17 mouse cellular contexts compared by ENCODE assay signal in genomic region chr9:75676226-75676625, GRCm38 (mm10). TPM values are rescaled to one million over a fixed set of nuclear protein-coding genes. Genes with fewer than 3 reads are reported as not detected.
DNase-seq lines count a peak whose midpoint lies in the region; ATAC-seq and TF ChIP-seq lines count a peak whose summit lies in the region.
"Had no signal": no experiment of that assay in that cellular context is flagged by ENCODE, and none has a peak within 500 bp of the region (broad histone marks: within the 10 kb centered on the region; RNA-seq: fewer than 3 reads in every experiment).

No protein-coding gene starts in this region.

- H3K4me3 ChIP-seq in gastrocnemius, adult 2 months, result no peak overlapping the region
- no peak overlapping the region for H3K4me3 ChIP-seq in heart, postnatal 0 days (ENCODE audit: low read depth, low read length)
- H3K4me3 ChIP-seq: forebrain, embryonic 15.5 days; layer of hippocampus, adult 2 months; liver, embryonic 13.5 days had no signal

- peak; percentile 55 for ATAC-seq in heart, postnatal 0 days (ENCODE audit: insufficient read depth, low read depth)
- ATAC-seq in CD4-positive, CD25-positive, alpha-beta regulatory T cell, adult 4 months, result no peak
- ATAC-seq: forebrain, embryonic 15.5 days; inflammation-experienced regulatory T-cells, adult 6 months had no signal

- no peak overlapping the region for H3K4me2 ChIP-seq in heart, postnatal 0 days (ENCODE audit: low read depth, low read length)
- H3K4me2 ChIP-seq: forebrain, embryonic 15.5 days; liver, embryonic 13.5 days had no signal

- H3K4me1 ChIP-seq in heart, postnatal 0 days (ENCODE audit: control insufficient read depth, insufficient read depth), result 0 out of 2 replicates have a peak, but pooled peaks cover 6% of the 10 kb centered on the region
- H3K4me1 ChIP-seq: liver, embryonic 13.5 days had no signal

- H3K9me3 ChIP-seq in heart, postnatal 0 days (replicated peaks; ENCODE audit: control insufficient read depth, low read length), result no peaks in the 10 kb centered on the region
- H3K9me3 ChIP-seq: forebrain, embryonic 15.5 days; liver, embryonic 13.5 days had no signal

- intact Hi-C loops in gastrocnemius, adult 2 months (cut with DNase I), result no loop called here

- 11% methylated on average over 7 of the region's 7 CpGs for WGBS in heart, postnatal 0 days

- DNase-seq in gastrocnemius, adult 2 months, result peak; percentile 40
- DNase-seq in gastrocnemius, adult 18-20 months (ENCODE audit: low spot score), result no peak
- DNase-seq in MN1 (ENCODE audit: low spot score), result peak; percentile 53
- peak; percentile 50 for DNase-seq in heart, postnatal 0 days (ENCODE audit: low spot score)
- DNase-seq in right cerebral cortex, adult 2 months (ENCODE audit: low spot score in 2 of 2), result peak; percentile 48 to 59
- no peak for DNase-seq in lung, postnatal 4 days
- no peak for DNase-seq in lung, postnatal 14 days
- DNase-seq: adrenal gland, postnatal 25 days; cerebellum, postnatal 14 days; liver, embryonic 13.5 days; thymus, postnatal 14 days had no signal

- H3K27ac ChIP-seq in gastrocnemius, adult 2 months, result 0 out of 2 replicates have a peak overlapping the region, but pooled peaks have one; percentile 8
- no peak overlapping the region for H3K27ac ChIP-seq in heart, postnatal 0 days (ENCODE audit: low read depth)
- H3K27ac ChIP-seq: forebrain, embryonic 15.5 days; layer of hippocampus, adult 2 months; liver, embryonic 13.5 days had no signal

- no peak overlapping the region for H3K9ac ChIP-seq in heart, postnatal 0 days (replicated peaks; ENCODE audit: low read depth, low read length)
- H3K9ac ChIP-seq: forebrain, embryonic 15.5 days; liver, embryonic 13.5 days had no signal

- H3K36me3 ChIP-seq in heart, postnatal 0 days (replicated peaks; ENCODE audit: control insufficient read depth, insufficient read depth, low read length), result no peaks in the 10 kb centered on the region
- H3K36me3 ChIP-seq: liver, embryonic 13.5 days had no signal

- no peaks in the 10 kb centered on the region for H3K27me3 ChIP-seq in heart, postnatal 0 days (ENCODE audit: control insufficient read depth, insufficient read depth, low read length)
- H3K27me3 ChIP-seq: CH12.LX; forebrain, embryonic 15.5 days; liver, embryonic 13.5 days had no signal

- TF ChIP-seq EP300 in heart, postnatal 0 days (IDR thresholded peaks at IDR 0.05; ENCODE audit: low read depth), result no peak

- TF ChIP-seq CTCF in gastrocnemius, adult 2 months (IDR thresholded peaks at IDR 0.05), result no peak
- no peak for TF ChIP-seq CTCF in heart, postnatal 0 days (IDR thresholded peaks at IDR 0.05; ENCODE audit: low read depth)

RNA-seq across cellular contexts. Expression of gene Scg3, which starts 7.6 kb away (rescaled TPM):
- 1 to 10 TPM; 1.1 to 1.7 TPM for total RNA-seq in gastrocnemius, adult 2 months (2021)
- total RNA-seq in gastrocnemius, adult 18-20 months (2021), result 1 to 10 TPM in 1 of 2 experiments, under 1 TPM in 1; 0.93 to 1.6 TPM
- total RNA-seq in heart, postnatal 0 days (2014; rRNA removed; ENCODE audit: low replicate concordance), result not detected in 2 replicates
- polyA plus RNA-seq in heart, postnatal 0 days (2015; fragmentation: Nextera tagmentation; extraction: Ambion mirVana), result 0.19 and 0.36 TPM in 2 replicates
- polyA plus RNA-seq in CD4-positive, CD25-positive, alpha-beta regulatory T cell, adult 4 months (2017; shearing (Covaris generic)), result not detected
- total RNA-seq: CH12.LX; neutrophil, adult 5-6 weeks had no signal
- polyA plus RNA-seq: inflammation-experienced regulatory T-cells, adult 6 months had no signal

RNA-seq across cellular contexts. Expression of gene Lysmd2, which starts 50.7 kb away (rescaled TPM):
- total RNA-seq in gastrocnemius, adult 2 months (2021), result 1 to 10 TPM; 4.0 to 4.7 TPM
- total RNA-seq in gastrocnemius, adult 18-20 months (2021), result 1 to 10 TPM; 4.8 to 7.6 TPM
- 11.9 and 12.0 TPM in 2 replicates for total RNA-seq in heart, postnatal 0 days (2014; rRNA removed; ENCODE audit: low replicate concordance)
- polyA plus RNA-seq in heart, postnatal 0 days (2015; fragmentation: Nextera tagmentation; extraction: Ambion mirVana), result 20.4 and 21.2 TPM in 2 replicates
- 1 to 10 TPM; 3.9 to 5.6 TPM for polyA plus RNA-seq in CD4-positive, CD25-positive, alpha-beta regulatory T cell, adult 4 months (2017; shearing (Covaris generic))

Comparison
In these comparisons a context has a peak if more than half of its experiments do, and no peak if none do; other contexts are left out.
1. DNase-seq: peak in gastrocnemius, adult 2 months (single experiment), MN1 (single experiment), heart, postnatal 0 days (single experiment) and right cerebral cortex, adult 2 months (2 of 2); none in gastrocnemius, adult 18-20 months (single experiment), lung, postnatal 4 days (0 of 2) and lung, postnatal 14 days (single experiment).